Mouse (Mus musculus) left cerebral cortex, postnatal 10 days (tissue): ENCODE measurements around the gene Cyp2c70. TPM values are rescaled to one million over a fixed set of nuclear protein-coding genes. Genes with fewer than 3 reads are reported as not detected.
"Not testable (repeated sequence)": the region's sequence is repeated elsewhere in the genome, so short reads cannot be mapped to it uniquely, and the experiment has no call there.

Experiments used
- DNase-seq, 2 experiments: peaks; one replicate each; pipeline ENCODE4 v3.0.0; 2021 to 2022; ENCODE audit warnings: low spot score in 2 of 2, mixed read lengths in 1 of 2; ENCODE audit errors: extremely low spot score in 1 of 2
- intact Hi-C: fragments of 180-260 bp; cut with DNase I; formaldehyde crosslinking; loops from one replicate; pipeline ENCODE4 v1.15.1; 2025
- total RNA-seq, 2 experiments: library from RNA; stranded (reverse); gene quantifications; 2 replicates each; pipeline ENCODE4 v1.2.3; 2021

Gene Cyp2c70
- 1 to 10 TPM; 3.7 to 4.3 TPM for total RNA-seq

- intact Hi-C loops: no loop called here
Observed at GRCm38 (mm10) chr19:40187160-40187559, at the start of gene Cyp2c70. Gene Cyp2c70 (minus strand): TSS chr19:40187333.

GRCm38 (mm10) chr19:40232560-40232959 is 45.4 kb upstream of the Cyp2c70 start:
- intact Hi-C loops: loop anchor here (10.0 kb wide), 1 partner anchor 312 kb away; no protein-coding TSS in a partner anchor
- DNase-seq: no peak

More at GRCm38 (mm10) chr19:40187160-40187559, at the start of gene Cyp2c70:
- no peak for DNase-seq

- intact Hi-C loops: loop anchor here (10.0 kb wide), 1 partner anchor 313 kb away; no protein-coding TSS in a partner anchor
- DNase-seq: no peak
Observed at GRCm38 (mm10) chr19:40231825-40232541, 44.9 kb upstream of the Cyp2c70 start.

- DNase-seq: no peak
- intact Hi-C loops: loop anchor here (10.0 kb wide), 1 partner anchor 314 kb away; no protein-coding TSS in a partner anchor
Observed at GRCm38 (mm10) chr19:40231074-40231738, 44.1 kb upstream of the Cyp2c70 start.

GRCm38 (mm10) chr19:40226516-40227151 is 39.5 kb upstream of the Cyp2c70 start:
- intact Hi-C loops: no loop called here
- DNase-seq: no peak

- DNase-seq: no peak
- intact Hi-C loops: loop anchor here (2.0 kb wide), 1 partner anchor 1243 kb away; no protein-coding TSS in a partner anchor
Observed at GRCm38 (mm10) chr19:40225761-40226110, 38.6 kb upstream of the Cyp2c70 start.

GRCm38 (mm10) chr19:40225102-40225760 is 38.1 kb upstream of the Cyp2c70 start:
- DNase-seq: peak; percentile 76 to 80
- intact Hi-C loops: loop anchor here (2.0 kb wide), 1 partner anchor 1242 kb away; no protein-coding TSS in a partner anchor

- intact Hi-C loops, DNase-seq: not testable (repeated sequence)
Observed at GRCm38 (mm10) chr19:40222307-40222706, 35.2 kb upstream of the Cyp2c70 start.

- intact Hi-C loops: no loop called here
- DNase-seq: no peak
Observed at GRCm38 (mm10) chr19:40220878-40221277, 33.7 kb upstream of the Cyp2c70 start.

- intact Hi-C loops, DNase-seq: not testable (repeated sequence)
Observed at GRCm38 (mm10) chr19:40202947-40203346, 15.8 kb upstream of the Cyp2c70 start.

- DNase-seq: peak in 1 of 2 experiments; percentile 33
- intact Hi-C loops: no loop called here
Observed at GRCm38 (mm10) chr19:40190596-40190995, 3.5 kb upstream of the Cyp2c70 start.

- no peak for DNase-seq
- intact Hi-C loops: no loop called here
Observed at GRCm38 (mm10) chr19:40183600-40183999, 3.5 kb downstream of the Cyp2c70 start.

- DNase-seq: no peak
- intact Hi-C loops: no loop called here
Observed at GRCm38 (mm10) chr19:40178311-40178710, 8.8 kb downstream of the Cyp2c70 start.

GRCm38 (mm10) chr19:40168391-40168790 is 18.7 kb downstream of the Cyp2c70 start:
- intact Hi-C loops, DNase-seq: not testable (repeated sequence)

- intact Hi-C loops, DNase-seq: not testable (repeated sequence)
Observed at GRCm38 (mm10) chr19:40126996-40127395, 60.1 kb downstream of the Cyp2c70 start.

GRCm38 (mm10) chr19:40125165-40125564 is 62.0 kb downstream of the Cyp2c70 start:
- intact Hi-C loops, DNase-seq: not testable (repeated sequence)

GRCm38 (mm10) chr19:40119624-40120023 is 67.5 kb downstream of the Cyp2c70 start:
- DNase-seq, intact Hi-C loops: not testable (repeated sequence)
